Mouse (Mus musculus): Measurements from ENCODE around the gene 3110021N24Rik.

DNA sequence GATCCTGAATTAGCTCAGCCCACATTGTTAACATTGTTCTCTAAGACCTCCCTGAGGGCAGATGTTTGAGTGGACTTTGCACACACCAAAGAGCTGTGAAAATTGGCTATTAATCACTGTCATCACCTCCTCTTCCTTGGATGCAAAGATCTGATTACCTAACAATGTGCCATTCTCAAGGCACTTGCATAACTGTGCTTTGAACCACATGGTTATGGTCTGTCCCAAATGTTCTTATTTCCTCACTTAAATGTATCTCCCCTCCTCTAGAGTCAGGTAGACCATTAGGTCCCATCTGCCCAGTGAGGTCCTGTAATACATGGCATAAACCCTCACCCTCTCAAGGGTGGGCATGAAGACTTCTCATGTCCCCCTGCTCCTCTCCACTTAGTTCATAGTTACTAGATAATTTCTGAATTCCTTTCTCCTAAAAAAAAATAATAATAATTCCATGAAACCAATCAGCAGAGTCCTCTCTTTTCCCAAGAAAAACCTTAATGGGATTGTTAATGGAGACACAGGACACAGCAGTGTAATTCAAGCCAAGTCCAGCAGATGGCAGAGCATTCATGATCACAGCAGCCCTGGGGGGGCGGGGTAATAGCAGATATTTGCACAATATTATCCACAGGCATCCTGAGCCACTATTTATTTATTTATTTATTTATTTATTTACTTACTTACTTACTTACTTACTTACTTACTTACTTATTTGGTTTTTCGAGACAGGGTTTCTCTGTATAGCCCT is 78.8 kb downstream of the 3110021N24Rik start:
- TF ChIP-seq CTCF (conservative IDR thresholded peaks at IDR 0.05; ENCODE audit: low read length) (peak; percentile 96), POU5F1 (IDR thresholded peaks at IDR 0.05; ENCODE audit: borderline replicate concordance, low read length) (no peak)

Data from E14TG2a.4 (cell line).